Mouse (Mus musculus): ENCODE results near the gene Gm8229.
"Not testable (repeated sequence)": the region's sequence is repeated elsewhere in the genome, so short reads cannot be mapped to it uniquely, and the experiment has no call there.

Gm8229 gene

DNA sequence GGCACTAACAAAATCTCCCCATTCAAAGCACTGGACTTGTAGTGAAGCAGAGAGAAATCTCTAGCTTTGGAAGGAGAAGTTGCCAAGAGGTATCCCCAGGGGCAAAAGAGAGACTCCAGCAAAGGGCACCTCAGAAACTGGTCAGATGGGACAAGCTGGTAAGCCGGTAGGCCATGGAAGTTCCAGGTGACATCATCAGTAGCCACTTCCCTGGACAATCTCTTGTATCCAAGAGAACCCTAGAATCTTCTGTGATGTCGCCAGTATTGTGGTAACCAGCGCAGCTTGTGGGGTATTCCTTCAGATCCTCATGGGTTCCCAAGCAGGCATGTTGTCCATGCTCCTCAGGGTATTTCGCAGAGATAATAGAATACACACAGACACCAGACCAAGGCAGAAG, at the start of gene Gm8229:
Gene Gm8229, plus strand, starts transcription at position 301 of the 400 bp plus-strand sequence.
- DNase-seq (ENCODE audit: low read depth, low spot score) = not testable (repeated sequence)

GRCm38 (mm10) chr14:44338484-44338883, 26.7 kb upstream of the Gm8229 start, which contains the start of gene Gm5930:
Gene Gm5930 (minus strand): TSS chr14:44338584.
- not testable (repeated sequence) for DNase-seq (ENCODE audit: low read depth, low spot score)

DNA sequence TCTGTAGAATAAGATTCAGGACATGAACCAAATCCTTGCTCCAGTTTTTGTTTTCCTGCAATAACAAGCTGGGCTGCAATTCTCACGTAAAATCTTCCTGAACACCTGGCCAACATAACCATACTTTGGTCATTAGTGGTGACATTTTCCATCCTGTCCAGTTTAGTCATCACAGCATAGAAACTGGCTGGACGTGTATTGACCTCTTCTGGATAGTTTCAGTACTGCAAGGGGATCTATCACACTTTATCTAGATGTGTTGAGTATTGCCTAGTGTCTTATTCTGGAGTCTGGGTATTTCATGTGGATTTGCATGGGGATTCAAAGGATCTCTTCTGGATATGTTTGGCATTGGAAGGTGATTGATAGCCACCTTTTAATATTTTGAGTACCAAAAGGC, 3.7 kb upstream of the Gm8229 start:
- DNase-seq (ENCODE audit: low read depth, low spot score) = not testable (repeated sequence)

- DNase-seq (ENCODE audit: low read depth, low spot score) = not testable (repeated sequence)
Measured at GRCm38 (mm10) chr14:44362301-44362700, 2.9 kb upstream of the Gm8229 start.

GRCm38 (mm10) chr14:44384233-44384632, 19.1 kb downstream of the Gm8229 start:
- not testable (repeated sequence) for DNase-seq (ENCODE audit: low read depth, low spot score)

- not testable (repeated sequence) for DNase-seq (ENCODE audit: low read depth, low spot score)
Measured at GRCm38 (mm10) chr14:44410588-44410987, 45.4 kb downstream of the Gm8229 start, which contains the start of gene Gm3371. Gene Gm3371 (minus strand): TSS chr14:44410688.

Data from embryo, embryonic 11.5 days (tissue).